Mouse (Mus musculus) forebrain, embryonic 11.5 days (tissue): ENCODE measurements around the gene Ppp1r26. TPM values are rescaled to one million over a fixed set of nuclear protein-coding genes. Genes with fewer than 3 reads are reported as not detected.
A peak's percentile ranks its signal among the peaks of the same experiment; 100 is the strongest.

Experiments
- ATAC-seq: fragments of 200-750 bp; cut with Nextera tagmentation; replicated peaks from 2 replicates; pipeline ENCODE4 v1.8.0; 2017; ENCODE audit warnings: moderate TSS enrichment; ENCODE audit not compliant: low FRiP score
- DNase-seq: peaks from one replicate; pipeline ENCODE4 v3.0.0-alpha.2; 2017; ENCODE audit warnings: low spot score
- H3K27ac ChIP-seq: fragments of 300-500 bp; sonication (generic); 2 replicates; pipeline ENCODE4 v1.5.1; 2014; ENCODE audit warnings: low read depth, low read length
- H3K27me3 ChIP-seq: fragments of 300-500 bp; sonication (generic); 2 replicates; pipeline ENCODE4 v1.6.1; 2014; ENCODE audit warnings: mild to moderate bottlenecking, low read length, mixed read lengths; ENCODE audit not compliant: control insufficient read depth, insufficient read depth
- H3K36me3 ChIP-seq: fragments of 300-500 bp; sonication (generic); 2 replicates; pipeline ENCODE4 v1.6.1; 2014; ENCODE audit warnings: mild to moderate bottlenecking, low read length, moderate library complexity, mixed read lengths; ENCODE audit not compliant: control insufficient read depth, insufficient read depth
- H3K4me1 ChIP-seq: fragments of 300-500 bp; sonication (generic); replicated peaks from 2 replicates; pipeline ENCODE4 v1.6.1; 2014; ENCODE audit warnings: low read length, mixed read lengths; ENCODE audit not compliant: control insufficient read depth, insufficient read depth
- H3K4me2 ChIP-seq: fragments of 300-500 bp; sonication (generic); 2 replicates; pipeline ENCODE4 v1.6.1; 2014; ENCODE audit warnings: low read depth, mild to moderate bottlenecking, low read length, moderate library complexity, mixed read lengths; ENCODE audit not compliant: severe bottlenecking
- H3K4me3 ChIP-seq: fragments of 300-500 bp; sonication (generic); 2 replicates; pipeline ENCODE4 v1.5.1; 2014; ENCODE audit warnings: low read depth, low read length
- H3K9ac ChIP-seq: fragments of 300-500 bp; sonication (generic); 2 replicates; pipeline ENCODE4 v1.6.1; 2014; ENCODE audit warnings: low read length
- H3K9me3 ChIP-seq: fragments of 300-500 bp; sonication (generic); 2 replicates; pipeline ENCODE4 v1.6.1; 2016; ENCODE audit warnings: low read length, mixed read lengths; ENCODE audit not compliant: control insufficient read depth
- WGBS: fragments of 180-500 bp; shearing (Covaris S2); extraction: QIAGEN DNeasy Blood & Tissue Kit; methylation state at CpG from one replicate; pipeline ENCODE4 v1.1.7; 2014; 5-methylcytosine and 5-hydroxymethylcytosine counted together
- polyA plus RNA-seq: library from polyadenylated mRNA; unstranded; fragments of >200 nt; fragmentation: Nextera tagmentation; extraction: Ambion mirVana; gene quantifications from 2 replicates; pipeline ENCODE4 v1.2.1, GENCODE M21; 2014

Ppp1r26 gene
- polyA plus RNA-seq, result 7.4 and 7.8 TPM in 2 replicates

GRCm38 (mm10) chr2:28446515-28447314 lies at the start of gene Ppp1r26:
TSS of gene Ppp1r26 (plus strand) at chr2:28446800.
- H3K4me2 ChIP-seq, result peak within 1 kb of the TSS; percentile 96
- ATAC-seq (peak; percentile 65), DNase-seq (peak; percentile 75)
- H3K9ac ChIP-seq, result peak within 1 kb of the TSS; percentile 86
- no peaks in the 10 kb centered on the region for H3K9me3 ChIP-seq
- H3K36me3 ChIP-seq, result no peaks in the 10 kb centered on the region
- H3K27ac ChIP-seq, result no peak within 1 kb of the TSS
- peaks cover 5% of the 10 kb centered on the region; the same call in 1 of the 2 replicates for H3K4me1 ChIP-seq
- H3K27me3 ChIP-seq, result no peaks in the 10 kb centered on the region; the same call in 1 of the 2 replicates
- H3K4me3 ChIP-seq, result peak within 1 kb of the TSS; percentile 70
- WGBS, result under 1% methylated on average over 60 of the region's 118 CpGs

GRCm38 (mm10) chr2:28396928-28397327 lies 49.7 kb upstream of the Ppp1r26 start:
- Histone ChIP-seq H3K36me3 (no peaks in the 10 kb centered on the region), H3K4me3 (no peak overlapping the region), H3K9ac (no peak overlapping the region), H3K27me3 (no peaks in the 10 kb centered on the region), H3K9me3 (no peaks in the 10 kb centered on the region), H3K27ac (no peak overlapping the region), H3K4me2 (no peak overlapping the region), H3K4me1 (no peaks in the 10 kb centered on the region)
- WGBS, result 65% methylated on average over 2 of the region's 2 CpGs
- ATAC-seq (no peak), DNase-seq (no peak)

GRCm38 (mm10) chr2:28397417-28398119 lies 49.0 kb upstream of the Ppp1r26 start:
- no peak overlapping the region for H3K4me2 ChIP-seq
- WGBS, result 52% methylated on average over 4 of the region's 4 CpGs
- H3K27ac ChIP-seq, result no peak overlapping the region
- no peaks in the 10 kb centered on the region for H3K27me3 ChIP-seq
- no peak overlapping the region for H3K4me3 ChIP-seq
- no peaks in the 10 kb centered on the region for H3K4me1 ChIP-seq
- ATAC-seq (no peak), DNase-seq (no peak)
- no peaks in the 10 kb centered on the region for H3K36me3 ChIP-seq
- H3K9ac ChIP-seq, result no peak overlapping the region
- no peaks in the 10 kb centered on the region for H3K9me3 ChIP-seq

- no peak for ATAC-seq
- no peaks in the 10 kb centered on the region for H3K4me1 ChIP-seq
- DNase-seq, result no peak
- H3K27ac ChIP-seq, result no peak overlapping the region
- H3K9me3 ChIP-seq, result no peaks in the 10 kb centered on the region
- no peaks in the 10 kb centered on the region for H3K27me3 ChIP-seq
- H3K4me2 ChIP-seq, result no peak overlapping the region
- WGBS, result 69% methylated on average over 11 of the region's 11 CpGs
- no peak overlapping the region for H3K9ac ChIP-seq
- H3K4me3 ChIP-seq, result no peak overlapping the region
- H3K36me3 ChIP-seq, result no peaks in the 10 kb centered on the region
Observed at GRCm38 (mm10) chr2:28401647-28402046, 45.0 kb upstream of the Ppp1r26 start.

- no peaks in the 10 kb centered on the region for H3K9me3 ChIP-seq
- no peak for ATAC-seq
- no peak overlapping the region for H3K4me3 ChIP-seq
- H3K4me1 ChIP-seq, result no peaks in the 10 kb centered on the region
- no peaks in the 10 kb centered on the region for H3K27me3 ChIP-seq
- no peak overlapping the region for H3K4me2 ChIP-seq
- H3K27ac ChIP-seq, result no peak overlapping the region
- DNase-seq, result no peak
- no peaks in the 10 kb centered on the region for H3K36me3 ChIP-seq
- no peak overlapping the region for H3K9ac ChIP-seq
Observed at GRCm38 (mm10) chr2:28402128-28402527, 44.5 kb upstream of the Ppp1r26 start.

- Histone ChIP-seq H3K4me1 (no peaks in the 10 kb centered on the region; the same call in 1 of the 2 replicates), H3K4me2 (no peak overlapping the region), H3K4me3 (no peak overlapping the region), H3K36me3 (no peaks in the 10 kb centered on the region), H3K27ac (no peak overlapping the region), H3K27me3 (no peaks in the 10 kb centered on the region), H3K9ac (no peak overlapping the region), H3K9me3 (no peaks in the 10 kb centered on the region)
- DNase-seq (no peak), ATAC-seq (no peak)
- WGBS, result 73% methylated on average over 7 of the region's 7 CpGs
Observed at GRCm38 (mm10) chr2:28407796-28408195, 38.8 kb upstream of the Ppp1r26 start.

GRCm38 (mm10) chr2:28409144-28409543 lies 37.5 kb upstream of the Ppp1r26 start:
- no peaks in the 10 kb centered on the region; the same call in 1 of the 2 replicates for H3K4me1 ChIP-seq
- H3K36me3 ChIP-seq, result no peaks in the 10 kb centered on the region
- H3K9ac ChIP-seq, result no peak overlapping the region
- H3K27me3 ChIP-seq, result no peaks in the 10 kb centered on the region
- no peak overlapping the region for H3K27ac ChIP-seq
- DNase-seq (no peak), ATAC-seq (no peak)
- H3K9me3 ChIP-seq, result no peaks in the 10 kb centered on the region
- H3K4me2 ChIP-seq, result no peak overlapping the region
- no peak overlapping the region for H3K4me3 ChIP-seq
- 92% methylated on average over 4 of the region's 4 CpGs for WGBS

GRCm38 (mm10) chr2:28409566-28409965 lies 37.0 kb upstream of the Ppp1r26 start:
- H3K4me2 ChIP-seq, result no peak overlapping the region
- ATAC-seq (no peak), DNase-seq (no peak)
- H3K36me3 ChIP-seq, result no peaks in the 10 kb centered on the region
- no peaks in the 10 kb centered on the region for H3K9me3 ChIP-seq
- H3K27ac ChIP-seq, result no peak overlapping the region
- no peaks in the 10 kb centered on the region for H3K27me3 ChIP-seq
- H3K4me1 ChIP-seq, result no peaks in the 10 kb centered on the region; the same call in 1 of the 2 replicates
- WGBS, result 62% methylated on average over 3 of the region's 3 CpGs
- no peak overlapping the region for H3K4me3 ChIP-seq
- H3K9ac ChIP-seq, result no peak overlapping the region
